Mouse (Mus musculus) frontal cortex, adult (tissue): ENCODE data around the gene Lmf2.

Experiments
- ATAC-seq: cut with Nextera tagmentation; 2 replicates; pipeline ENCODE4 v1.9.2; 2017; ENCODE audit warnings: mild to moderate bottlenecking, moderate library complexity, mixed read lengths; ENCODE audit not compliant: low TSS enrichment

Gene Lmf2

DNA sequence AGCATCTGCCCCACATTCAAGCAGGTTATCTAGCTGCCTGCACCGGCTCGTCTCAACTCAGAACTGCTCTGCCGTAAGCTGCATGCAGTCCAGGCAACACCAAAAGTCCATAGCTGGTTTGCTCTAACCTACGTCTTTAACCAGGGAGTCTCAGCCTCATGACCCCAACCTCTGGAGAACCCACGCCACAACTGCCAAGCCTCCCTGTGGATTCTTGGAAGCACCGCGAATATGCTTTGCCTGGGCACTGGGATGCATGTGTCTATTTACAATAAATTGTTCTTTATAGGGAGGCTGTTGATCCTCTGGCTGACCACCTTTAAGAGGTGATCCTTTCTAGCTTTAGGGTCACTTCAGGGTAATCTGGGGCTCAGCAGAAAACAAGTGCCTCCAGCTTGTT lies 17.1 kb upstream of the Lmf2 start:
- ATAC-seq: no peak

DNA sequence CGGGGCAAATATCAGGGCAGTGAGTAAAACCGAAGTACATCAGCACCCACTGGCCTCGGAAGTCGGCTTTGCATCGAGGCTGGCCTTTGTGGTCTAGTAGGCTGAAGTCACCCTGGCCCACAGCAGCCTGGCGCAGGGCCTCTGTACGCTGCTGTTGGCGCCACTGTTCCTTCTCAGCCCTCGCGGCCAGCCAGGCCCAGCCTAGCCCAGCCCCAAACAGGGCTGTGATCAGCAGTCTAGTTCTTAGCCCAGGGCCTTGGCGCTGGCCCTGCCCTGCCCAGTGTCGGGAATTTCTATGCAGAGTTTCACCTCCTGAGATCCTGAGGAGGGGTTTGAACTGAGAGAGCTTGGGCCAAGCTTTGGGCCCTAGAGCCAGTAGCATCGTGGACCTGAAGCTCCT lies 16.6 kb upstream of the Lmf2 start:
- ATAC-seq: no peak

DNA sequence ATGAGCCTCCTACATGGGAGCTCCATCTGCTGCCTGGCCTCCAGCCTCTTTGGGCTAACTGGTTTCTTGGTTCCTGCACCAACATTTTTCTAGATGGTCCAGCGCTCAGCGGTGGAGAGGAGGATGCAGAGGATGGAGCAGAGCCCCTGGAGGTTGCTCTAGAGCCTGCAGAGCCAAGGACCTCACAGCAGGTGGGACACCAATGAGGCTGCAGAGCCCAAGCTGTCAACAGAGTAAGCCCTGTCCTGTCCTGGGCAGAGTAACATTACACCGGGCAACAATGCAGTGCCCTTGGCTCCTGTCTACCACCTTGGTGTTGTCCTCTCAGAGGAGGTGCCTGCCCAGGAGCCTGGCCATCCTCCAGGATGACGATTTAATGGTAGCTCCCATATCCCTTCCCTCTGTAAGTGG lies 9.7 kb upstream of the Lmf2 start:
- ATAC-seq: no peak

DNA sequence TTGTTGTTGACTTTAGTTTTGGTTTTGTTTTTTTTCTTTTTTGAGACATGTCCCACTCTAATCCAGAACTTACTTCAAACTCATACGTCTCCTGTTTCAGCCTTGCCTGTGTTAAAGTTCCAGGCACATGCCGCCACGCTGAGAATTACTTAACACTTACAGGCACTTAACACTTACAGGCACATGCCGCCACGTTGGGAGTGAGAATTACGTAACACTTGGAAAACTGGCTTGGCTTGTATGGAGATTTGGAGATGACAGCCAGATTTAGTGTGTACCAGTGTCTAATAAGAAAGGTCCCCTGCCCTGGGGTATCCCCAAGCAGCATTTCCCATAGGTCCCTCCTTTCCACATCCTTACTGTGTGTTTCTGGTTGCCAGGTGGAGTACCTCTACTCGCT lies 7.6 kb upstream of the Lmf2 start:
- ATAC-seq: no peak

DNA sequence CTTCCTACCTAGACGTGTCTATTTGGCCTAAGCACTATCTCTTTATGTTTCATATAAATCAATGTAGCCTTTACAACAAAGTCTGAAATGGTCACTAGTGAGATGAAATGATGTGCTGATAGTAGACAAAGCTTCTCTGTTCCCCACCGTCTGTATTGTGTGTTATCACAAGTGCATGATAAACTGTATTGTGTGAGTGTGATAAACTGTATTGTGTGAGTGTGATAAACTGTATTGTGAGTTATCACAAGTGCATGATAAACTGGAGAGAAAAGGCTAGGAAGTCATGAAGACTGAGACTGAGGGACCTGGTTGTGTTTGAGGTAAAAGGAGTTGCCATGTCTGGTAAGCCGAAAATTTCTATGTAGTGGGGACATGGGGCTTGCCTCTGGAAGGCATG lies 3.3 kb upstream of the Lmf2 start:
- ATAC-seq: no peak

DNA sequence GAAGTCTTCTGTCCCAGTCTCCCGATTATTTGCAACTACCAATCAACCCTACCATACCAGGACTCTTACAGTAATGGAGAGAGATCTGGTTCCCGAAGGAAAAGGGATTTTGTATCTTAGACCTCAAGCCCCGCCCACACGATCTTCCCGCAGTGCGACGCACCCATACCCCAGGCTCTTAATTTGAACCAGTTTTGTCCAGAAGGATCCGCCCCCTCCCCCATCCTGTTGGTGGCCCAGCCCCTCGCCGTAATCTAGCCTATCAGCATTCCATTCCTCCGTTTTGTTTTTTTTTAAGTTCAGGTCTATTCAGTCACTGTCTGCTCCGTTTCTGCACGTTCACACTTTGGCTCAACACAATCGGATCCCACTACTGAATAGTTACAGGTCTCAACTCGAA lies 913 bp upstream of the Lmf2 start:
- peak; percentile 44; the same call in 1 of the 2 replicates for ATAC-seq

DNA sequence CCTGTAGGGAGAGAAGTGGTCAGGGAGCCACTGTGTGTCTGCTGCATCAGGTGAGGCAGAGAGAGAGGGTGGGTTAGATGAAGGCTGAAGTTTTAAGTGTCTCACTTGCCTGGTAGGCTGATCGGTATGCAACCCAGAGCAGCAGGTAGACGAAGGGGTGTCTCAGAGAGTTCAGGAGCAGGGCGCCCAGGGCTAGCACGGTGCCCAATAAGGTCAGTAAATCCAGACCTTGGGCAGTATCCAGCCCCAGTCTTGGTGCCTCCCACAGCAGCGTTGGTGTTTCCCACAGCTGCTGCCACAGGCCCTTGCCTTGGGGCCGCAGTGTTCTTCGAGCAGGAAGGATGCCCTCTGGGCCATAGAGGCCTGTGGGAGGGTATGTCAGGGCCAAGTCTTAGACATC lies 1.0 kb downstream of the Lmf2 start:
- ATAC-seq: no peak

DNA sequence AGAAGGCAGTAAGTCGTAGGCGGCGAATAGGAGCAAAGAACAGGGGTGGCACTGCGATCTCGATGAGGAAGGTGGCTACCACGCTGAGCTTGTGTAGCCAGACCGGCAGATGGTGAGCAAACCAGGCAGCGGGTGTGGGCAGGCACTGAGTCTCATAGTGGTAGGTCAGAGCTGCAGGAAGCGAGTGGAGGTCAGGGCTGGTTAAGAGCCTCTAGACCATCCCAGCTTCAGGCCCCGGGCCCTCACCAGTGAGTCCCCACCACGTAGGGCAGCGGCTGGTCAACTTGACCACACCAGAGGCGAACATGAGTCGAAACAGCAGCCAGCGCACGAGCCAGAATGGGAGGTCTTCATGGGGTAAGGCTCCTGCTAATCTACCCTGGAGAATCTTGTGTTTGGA lies 1.6 kb downstream of the Lmf2 start:
- no peak for ATAC-seq

DNA sequence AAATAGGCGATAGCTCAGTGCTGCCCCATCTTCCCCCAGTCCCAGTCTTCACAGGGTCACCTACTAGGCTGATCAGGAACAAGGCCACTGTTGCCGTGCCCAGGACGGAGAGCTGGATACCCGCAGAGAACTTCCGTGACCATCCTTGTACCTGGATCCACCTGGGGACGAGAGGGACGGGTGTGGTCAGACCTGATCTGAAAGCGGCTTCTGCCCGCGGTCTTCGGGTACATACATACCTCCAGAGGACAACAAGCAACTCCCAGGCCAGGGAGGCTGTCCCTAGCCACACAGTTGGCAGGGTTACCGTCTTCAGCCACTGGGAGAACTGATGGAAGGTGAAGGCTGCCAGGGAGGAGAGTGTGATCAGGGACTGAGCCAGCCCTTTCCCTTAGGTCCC lies 2.7 kb downstream of the Lmf2 start:
- no peak for ATAC-seq

DNA sequence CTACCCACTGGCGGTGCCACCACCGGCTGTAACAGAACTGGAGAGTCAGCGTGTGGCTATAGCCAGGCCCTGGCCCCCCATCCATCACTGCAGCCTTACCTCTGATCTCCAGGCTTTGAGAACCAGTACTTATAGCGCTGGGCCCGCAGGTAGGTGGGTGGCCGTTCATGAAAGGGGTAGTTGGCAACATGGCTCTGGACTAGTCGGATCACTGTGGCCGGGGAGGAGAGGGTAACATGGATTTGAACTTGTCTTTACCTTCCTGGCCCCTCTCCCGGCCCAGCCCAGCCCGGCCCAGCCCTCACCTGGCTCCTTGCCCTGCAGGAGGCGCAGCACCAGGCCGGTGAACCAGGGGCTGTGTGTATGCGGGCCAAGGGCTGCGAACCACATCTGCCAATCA lies 3.4 kb downstream of the Lmf2 start:
- no peak for ATAC-seq

DNA sequence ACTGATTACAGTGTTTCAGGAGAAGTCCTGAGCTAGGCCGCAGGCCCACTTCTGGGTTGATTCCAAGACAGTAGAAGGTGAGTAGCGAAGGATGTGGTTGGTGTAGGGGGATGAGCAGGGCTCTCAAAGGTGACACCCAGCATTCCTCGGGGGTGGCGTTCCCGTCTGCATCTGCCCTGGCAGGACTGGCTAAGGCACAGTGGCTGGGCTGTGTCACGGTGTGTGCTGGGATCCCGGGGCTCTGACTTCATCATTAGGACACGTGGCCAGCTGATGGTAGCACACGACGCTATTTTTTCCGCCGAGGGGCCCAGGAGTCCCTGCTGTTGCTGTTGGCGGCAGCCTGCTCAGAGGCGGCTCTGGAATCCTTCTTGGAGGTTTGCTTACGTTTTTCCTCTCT lies 4.2 kb downstream of the Lmf2 start:
- no peak for ATAC-seq

DNA sequence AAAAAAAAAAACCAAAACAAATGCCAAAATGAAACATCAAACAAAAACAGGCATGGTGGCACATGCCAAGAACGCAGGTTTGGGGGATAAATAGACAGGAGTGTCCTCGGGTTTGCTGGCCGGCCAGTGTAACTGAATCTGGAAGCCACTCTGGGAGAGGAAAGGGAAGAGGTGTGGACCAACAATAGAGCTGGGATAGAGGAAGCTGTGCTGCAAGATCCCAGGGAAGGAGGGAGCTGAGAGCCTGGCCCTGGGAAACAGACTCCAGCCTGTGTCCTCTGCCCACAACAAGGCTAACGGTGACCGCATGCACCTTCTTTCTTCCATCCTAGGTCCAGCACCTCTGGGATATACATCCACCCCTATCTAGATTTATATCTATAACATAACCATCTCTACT lies 5.0 kb downstream of the Lmf2 start:
- ATAC-seq: no peak

DNA sequence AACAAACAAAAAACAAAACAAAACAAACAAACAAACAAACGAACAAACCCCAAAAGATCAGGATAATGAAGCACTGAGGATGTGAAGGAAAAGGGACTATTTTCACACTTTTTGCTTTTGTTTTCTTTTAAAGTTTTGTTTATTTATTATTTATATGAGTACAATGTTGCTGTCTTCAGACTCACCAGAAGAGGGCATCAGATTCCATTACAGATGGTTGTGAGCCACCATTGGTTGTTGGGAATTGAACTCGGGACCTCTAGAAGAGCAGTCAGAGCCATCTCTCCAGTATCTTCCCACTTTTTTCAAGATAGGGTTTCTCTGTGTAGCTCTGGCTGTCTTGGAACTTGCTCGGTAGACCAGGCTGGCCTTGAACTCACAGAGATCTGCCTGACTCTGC lies 12.1 kb downstream of the Lmf2 start:
- ATAC-seq: no peak

DNA sequence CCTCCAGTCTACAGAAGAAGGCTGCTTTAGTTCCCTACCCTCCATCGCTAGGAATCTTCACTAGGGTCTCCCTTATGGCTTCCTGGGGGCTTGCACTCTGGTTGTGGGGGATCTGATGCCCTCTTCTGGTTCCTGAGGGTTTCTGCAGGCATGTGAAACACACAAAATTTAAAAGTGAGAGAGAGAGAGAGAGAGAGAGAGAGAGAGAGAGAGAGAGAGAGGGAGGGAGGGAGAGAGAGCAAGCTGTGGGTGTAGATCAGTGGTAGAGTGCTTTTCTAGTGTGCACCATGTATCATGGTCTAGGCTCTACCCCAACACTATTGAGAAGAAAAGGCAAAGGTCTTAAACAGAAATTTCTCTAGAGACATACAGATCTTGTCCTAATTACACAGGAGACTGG lies 13.8 kb downstream of the Lmf2 start:
- ATAC-seq: no peak

DNA sequence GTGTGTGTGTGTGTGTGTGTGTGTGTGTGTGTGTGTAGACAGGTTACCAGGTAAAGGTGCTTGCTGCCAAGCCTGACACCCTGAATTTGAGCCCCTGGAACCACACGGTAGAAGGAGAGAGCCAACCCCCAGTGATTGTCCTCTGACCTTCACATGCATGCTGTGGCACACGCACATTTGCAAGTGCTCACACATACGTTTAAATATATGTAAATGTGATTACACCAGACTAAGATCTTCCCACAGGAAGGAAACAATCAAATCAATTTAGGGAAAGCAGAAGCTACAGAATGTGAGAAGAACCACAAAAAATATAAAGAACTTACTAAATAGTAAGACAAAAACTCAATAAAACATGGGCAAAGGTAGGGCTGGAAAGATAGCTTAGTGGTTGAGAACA lies 15.3 kb downstream of the Lmf2 start:
- ATAC-seq: no peak

DNA sequence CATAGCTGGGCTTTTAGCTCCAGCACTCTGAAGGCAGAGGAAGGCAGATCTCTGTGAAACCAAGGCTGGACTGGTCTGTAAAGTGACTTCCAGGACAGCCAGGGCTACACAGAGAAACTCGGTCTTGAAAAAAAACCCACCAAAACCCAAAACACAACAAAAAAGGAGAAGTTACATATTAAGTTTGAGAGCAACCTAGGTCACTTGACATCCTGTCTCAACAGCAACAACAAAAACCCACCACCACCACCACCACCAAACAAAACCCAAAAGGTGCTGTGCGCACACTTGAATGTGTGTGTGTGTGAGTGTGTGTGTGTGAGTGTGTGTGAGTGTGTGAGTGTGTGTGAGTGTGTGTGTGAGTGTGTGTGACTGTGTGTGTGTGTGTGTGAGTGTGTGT lies 15.8 kb downstream of the Lmf2 start:
- no peak for ATAC-seq

DNA sequence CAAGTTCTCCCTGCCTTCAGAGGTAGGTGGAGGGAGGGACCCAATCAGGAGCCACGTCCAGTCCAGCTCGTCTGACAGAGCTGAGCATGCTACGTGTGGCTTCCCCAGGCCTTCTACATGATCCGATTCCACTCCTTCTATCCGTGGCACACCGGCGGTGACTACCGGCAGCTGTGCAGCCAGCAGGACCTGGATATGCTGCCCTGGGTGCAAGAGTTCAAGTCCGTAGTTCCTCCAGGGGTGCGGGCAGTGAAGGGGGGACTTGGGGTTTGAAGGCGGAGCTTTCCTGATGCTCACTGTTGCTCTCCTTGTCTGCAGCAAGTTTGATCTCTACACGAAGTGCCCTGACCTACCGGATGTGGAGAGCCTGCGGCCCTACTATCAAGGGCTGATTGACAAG lies 19.0 kb downstream of the Lmf2 start:
- no peak for ATAC-seq

DNA sequence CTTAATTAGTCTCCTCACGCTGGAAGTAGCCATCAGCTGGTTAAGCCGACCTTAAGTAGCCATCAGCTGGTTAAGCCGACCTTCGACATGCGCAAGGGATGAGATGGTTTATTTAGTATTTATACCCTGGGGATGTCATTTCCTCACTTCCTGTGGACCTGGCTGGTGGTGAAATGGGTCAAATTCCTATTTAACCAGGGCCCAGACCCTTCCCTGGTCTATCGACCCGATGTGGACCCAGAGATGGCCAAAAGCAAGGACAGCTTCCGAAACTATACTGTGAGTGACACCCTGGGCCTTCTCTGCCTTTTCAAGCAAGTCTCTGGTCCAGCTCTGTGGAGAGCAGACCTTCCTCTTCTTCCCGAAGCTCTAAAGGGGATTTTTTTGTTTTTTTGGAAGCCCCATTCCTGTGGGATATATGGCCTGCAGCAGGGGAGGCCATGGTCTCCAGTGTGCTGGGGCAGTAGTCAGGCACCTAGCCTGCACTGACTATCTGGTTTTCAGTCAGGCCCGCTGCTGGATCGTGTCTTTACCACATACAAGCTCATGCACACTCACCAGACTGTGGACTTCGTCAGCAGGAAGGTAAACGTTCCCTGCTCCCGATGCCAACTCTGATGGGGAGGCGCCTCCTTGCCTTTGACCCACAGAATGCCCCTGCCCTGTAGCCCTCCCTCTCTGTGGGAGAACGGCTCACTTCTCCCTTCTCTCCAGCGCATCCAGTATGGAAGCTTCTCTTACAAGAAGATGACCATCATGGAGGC lies 20.5 kb downstream of the Lmf2 start:
- ATAC-seq: no peak

DNA sequence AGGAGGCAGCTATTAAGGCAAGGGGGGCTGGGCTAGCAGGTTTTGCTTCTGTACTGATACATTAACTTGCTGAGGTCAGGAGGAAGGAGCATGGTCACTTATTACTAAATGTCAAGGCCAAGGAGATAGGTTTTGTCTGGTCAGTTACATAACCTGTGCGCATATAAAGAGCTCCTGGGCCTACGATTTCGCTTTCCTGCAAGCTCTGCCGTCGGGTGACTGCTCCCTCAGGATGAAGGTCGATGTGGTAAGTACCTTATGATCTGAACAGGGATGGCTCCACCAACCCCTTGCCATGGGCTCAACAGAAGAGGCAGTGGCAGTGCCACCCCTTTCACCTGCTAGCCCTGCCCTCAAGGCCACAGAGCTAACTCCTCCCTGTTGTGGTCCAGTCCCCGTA lies 21.2 kb downstream of the Lmf2 start, which contains the start of gene Miox:
Gene Miox (plus strand): TSS at position 128 of the 400 bp plus-strand sequence.
- ATAC-seq: no peak

DNA sequence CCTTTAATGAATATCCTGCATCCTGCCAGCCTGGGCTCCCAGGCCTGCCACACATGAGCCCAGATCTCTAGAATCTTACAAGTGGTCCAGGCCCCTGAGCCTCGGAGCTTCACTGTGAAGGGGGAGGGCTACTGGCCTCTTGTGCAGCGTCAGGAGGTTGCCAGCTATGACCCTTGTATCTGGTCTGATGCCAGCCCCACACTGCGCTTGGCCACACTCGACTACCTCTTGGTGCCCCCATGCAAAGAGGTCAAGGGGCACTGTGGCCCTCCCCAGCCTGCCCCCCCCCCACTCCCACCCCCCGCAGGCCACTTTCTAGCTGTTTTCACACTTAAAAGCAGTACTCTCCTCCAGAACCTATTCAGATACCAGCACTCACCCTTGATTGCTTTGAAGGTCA lies 29.0 kb downstream of the Lmf2 start:
- no peak for ATAC-seq

DNA sequence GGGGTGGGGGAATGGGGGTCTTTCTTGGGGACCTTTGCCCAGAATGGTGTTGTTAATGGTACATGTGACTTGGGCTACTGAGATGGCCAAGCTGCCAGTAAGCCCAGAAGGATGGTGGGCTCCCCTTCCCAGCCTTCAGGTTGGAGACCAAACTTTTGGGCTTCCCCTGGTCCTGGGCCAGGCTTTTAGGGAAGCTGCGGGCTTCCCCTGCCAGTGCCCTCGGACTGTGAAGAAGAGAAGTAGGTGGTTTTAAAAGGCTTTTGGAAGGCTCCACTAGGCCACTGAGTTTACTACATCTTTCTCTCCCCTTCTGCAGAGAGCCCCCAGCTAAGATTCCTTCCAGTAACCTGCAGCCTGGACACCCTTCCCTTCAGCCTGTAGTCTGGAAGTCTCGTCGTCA lies 31.8 kb downstream of the Lmf2 start:
- ATAC-seq: no peak

DNA sequence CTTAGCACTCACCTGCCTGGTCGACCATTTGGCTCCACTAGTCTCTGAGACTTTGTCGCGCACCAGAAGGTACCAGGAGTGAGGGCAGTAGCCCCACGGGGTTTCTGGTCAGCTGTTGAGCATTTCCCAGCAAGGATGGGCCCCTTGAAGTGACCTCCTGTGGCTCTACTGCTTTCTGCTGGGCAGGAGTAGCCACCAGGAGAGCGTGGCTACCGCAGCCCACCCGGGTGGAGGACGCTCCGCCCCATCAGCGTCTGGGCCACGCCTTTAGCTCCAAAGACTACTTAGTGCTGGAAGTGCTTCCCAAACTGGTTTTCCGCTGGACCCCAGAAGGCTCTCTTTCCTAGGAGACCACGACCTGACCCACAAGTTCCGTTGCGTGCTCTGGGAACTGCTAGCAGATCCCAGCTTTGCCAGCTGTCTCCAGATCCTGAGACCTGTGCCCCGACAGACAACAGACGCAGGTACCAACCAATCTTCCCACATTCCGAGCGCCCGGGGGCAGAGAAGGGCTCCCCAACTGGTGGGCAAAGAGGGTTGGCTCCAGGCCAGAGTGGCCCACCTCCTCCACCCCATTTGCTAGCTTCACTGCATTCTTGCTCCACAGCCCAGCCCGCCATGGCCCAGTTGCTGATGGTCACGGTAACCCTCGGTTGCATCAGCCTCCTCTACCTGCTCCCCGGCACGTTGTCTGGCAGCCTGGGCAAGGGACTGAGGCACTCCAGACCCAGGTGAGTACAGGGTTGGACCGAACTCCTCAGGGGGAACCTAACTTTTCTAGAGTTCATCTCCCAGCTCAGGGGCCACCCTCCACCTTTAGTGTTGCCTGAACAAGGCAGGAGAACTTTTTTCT lies 32.6 kb downstream of the Lmf2 start, which contains the start of gene Adm2:
Gene Adm2 (plus strand): TSS at position 51 of the 853 bp plus-strand sequence.
- no peak for ATAC-seq

DNA sequence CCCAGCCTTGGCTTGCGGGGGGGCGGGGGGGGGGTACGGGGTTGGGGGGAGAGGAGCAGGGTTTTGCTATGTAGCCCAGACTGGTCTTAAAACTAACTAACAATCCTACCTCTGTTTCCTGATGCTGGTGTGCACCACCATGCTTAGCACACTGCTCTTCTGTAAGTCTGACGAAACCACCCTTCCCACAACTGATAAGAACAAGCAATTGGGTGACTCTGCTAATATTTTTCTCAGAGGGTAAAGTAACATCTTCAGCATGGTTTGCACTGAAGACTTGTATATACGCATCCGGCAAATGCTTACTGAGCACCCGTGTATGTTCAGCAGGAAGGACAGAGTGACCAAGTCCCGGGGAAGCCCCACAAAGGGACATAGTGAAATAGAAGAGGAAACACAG lies 34.2 kb downstream of the Lmf2 start:
- ATAC-seq: no peak
